Mouse (Mus musculus): ENCODE measurements around the gene Gm3476.
"Not testable (repeated sequence)": the region's sequence is repeated elsewhere in the genome, so short reads cannot be mapped to it uniquely, and the experiment has no call there.

GRCm38 (mm10) chr14:6093842-6094241, 31.8 kb downstream of the Gm3476 start, which contains the start of gene Gm8206:
- TF ChIP-seq CTCF, POLR2A (IDR thresholded peaks at IDR 0.05; ENCODE audit: insufficient read depth, low read depth, low read length): not testable (repeated sequence)
